Mouse (Mus musculus) layer of hippocampus, adult 2 months (tissue): ENCODE measurements around the gene Cant1. TPM values are rescaled to one million over a fixed set of nuclear protein-coding genes. Genes with fewer than 3 reads are reported as not detected.
"Not testable (repeated sequence)": the region's sequence is repeated elsewhere in the genome, so short reads cannot be mapped to it uniquely, and the experiment has no call there.

Experiments used
- DNase-seq, 2 experiments: peaks; one replicate each; pipeline ENCODE4 v3.0.0; 2022; ENCODE audit warnings: low spot score in 2 of 2
- H3K27ac ChIP-seq: fragments of 200-600 bp; 2 replicates; pipeline ENCODE4 v1.8.1; 2022
- H3K4me3 ChIP-seq: fragments of 200-600 bp; 2 replicates; pipeline ENCODE4 v1.8.1; 2022; ENCODE audit warnings: mild to moderate bottlenecking
- CTCF ChIP-seq: fragments of 200-600 bp; conservative IDR thresholded peaks from 2 replicates; pipeline ENCODE4 v1.8.1; 2022; ENCODE audit warnings: antibody characterized with exemption, mild to moderate bottlenecking, moderate library complexity
- total RNA-seq, 2 experiments: library from RNA; stranded (reverse); gene quantifications; 2 replicates each; pipeline ENCODE4 v1.2.3; 2021

The Cant1 gene
- total RNA-seq, 2 experiments from 2014 or later, result 38.0 to 40.5 TPM

GRCm38 (mm10) chr11:118397806-118398530 is 20.9 kb downstream of the Cant1 start:
- no peak for DNase-seq
- Histone ChIP-seq H3K27ac (no peak overlapping the region), H3K4me3 (no peak overlapping the region)
- no peak for TF ChIP-seq CTCF

GRCm38 (mm10) chr11:118394538-118394937 is 24.3 kb downstream of the Cant1 start:
- no peak for DNase-seq
- Histone ChIP-seq H3K27ac (no peak overlapping the region), H3K4me3 (no peak overlapping the region)
- no peak for TF ChIP-seq CTCF

- DNase-seq, result no peak
- Histone ChIP-seq H3K4me3 (no peak overlapping the region), H3K27ac (no peak overlapping the region)
- no peak for TF ChIP-seq CTCF
Measured at GRCm38 (mm10) chr11:118393991-118394390, 24.9 kb downstream of the Cant1 start.

- not testable (repeated sequence) for DNase-seq, H3K4me3 ChIP-seq, H3K27ac ChIP-seq
Measured at GRCm38 (mm10) chr11:118387816-118388215, 31.1 kb downstream of the Cant1 start.

- Histone ChIP-seq H3K27ac (no peak overlapping the region), H3K4me3 (no peak overlapping the region)
- DNase-seq, result peak; percentile 80 to 86
- TF ChIP-seq CTCF, result peak; percentile 95
Measured at GRCm38 (mm10) chr11:118379251-118380009, 39.5 kb downstream of the Cant1 start.

- no peak overlapping the region for H3K4me3 ChIP-seq
- H3K27ac ChIP-seq, result no peak overlapping the region
- TF ChIP-seq CTCF, result no peak
- DNase-seq, result no peak
Measured at GRCm38 (mm10) chr11:118378656-118379055, 40.2 kb downstream of the Cant1 start.

- DNase-seq, result peak in 1 of 2 experiments; percentile 2
- H3K27ac ChIP-seq, result not testable (repeated sequence)
Measured at GRCm38 (mm10) chr11:118376323-118376722, 42.6 kb downstream of the Cant1 start.

GRCm38 (mm10) chr11:118375881-118376280 is 43.0 kb downstream of the Cant1 start:
- no peak for TF ChIP-seq CTCF
- no peak overlapping the region for H3K27ac ChIP-seq
- no peak overlapping the region for H3K4me3 ChIP-seq
- DNase-seq, result no peak

More at GRCm38 (mm10) chr11:118376323-118376722, 42.6 kb downstream of the Cant1 start:
- H3K4me3 ChIP-seq, result not testable (repeated sequence)

- no peak overlapping the region for H3K27ac ChIP-seq
- peak in 1 of 2 experiments; percentile 7 for DNase-seq
- TF ChIP-seq CTCF, result no peak
- no peak overlapping the region for H3K4me3 ChIP-seq
Measured at GRCm38 (mm10) chr11:118375461-118375860, 43.4 kb downstream of the Cant1 start.

- Histone ChIP-seq H3K27ac (no peak overlapping the region), H3K4me3 (no peak overlapping the region)
- peak; percentile 53 for TF ChIP-seq CTCF
- DNase-seq, result peak in 1 of 2 experiments; percentile 7
Measured at GRCm38 (mm10) chr11:118375006-118375405, 43.9 kb downstream of the Cant1 start.

- H3K4me3 ChIP-seq, result no peak overlapping the region
- no peak for TF ChIP-seq CTCF
- no peak overlapping the region for H3K27ac ChIP-seq
- peak in 1 of 2 experiments; percentile 3 for DNase-seq
Measured at GRCm38 (mm10) chr11:118374506-118374905, 44.4 kb downstream of the Cant1 start.

GRCm38 (mm10) chr11:118372641-118373040 is 46.2 kb downstream of the Cant1 start:
- H3K27ac ChIP-seq, result no peak overlapping the region
- no peak for TF ChIP-seq CTCF
- H3K4me3 ChIP-seq, result no peak overlapping the region
- DNase-seq, result peak in 1 of 2 experiments; percentile 3

- no peak for TF ChIP-seq CTCF
- peak in 1 of 2 experiments; percentile 8 for DNase-seq
- Histone ChIP-seq H3K27ac (no peak overlapping the region), H3K4me3 (no peak overlapping the region)
Measured at GRCm38 (mm10) chr11:118371876-118372275, 47.0 kb downstream of the Cant1 start.
